Mouse (Mus musculus) cerebellum, postnatal 10 days (tissue): Measurements from ENCODE around the gene Luc7l.

ENCODE experiments used
- DNase-seq, 2 experiments: peaks; one replicate each; pipeline ENCODE4 v3.0.0; 2021; ENCODE audit warnings: mixed read lengths in 2 of 2

Gene Luc7l

GRCm38 (mm10) chr17:26252539-26253251, at the start of gene Luc7l:
Gene Luc7l, plus strand, starts transcription at chr17:26252896.
- peak; percentile 95 to 96 for DNase-seq

GRCm38 (mm10) chr17:26203321-26203811, 49.3 kb upstream of the Luc7l start:
- peak; percentile 34 to 42 for DNase-seq

- no peak for DNase-seq
Measured at GRCm38 (mm10) chr17:26204766-26205165, 47.9 kb upstream of the Luc7l start.

GRCm38 (mm10) chr17:26206392-26206791, 46.3 kb upstream of the Luc7l start:
- DNase-seq, result no peak

- DNase-seq, result no peak
Measured at GRCm38 (mm10) chr17:26207686-26208085, 45.0 kb upstream of the Luc7l start, which contains the start of gene Arhgdig. Gene Arhgdig, minus strand, starts transcription at chr17:26207786.

- no peak for DNase-seq
Measured at GRCm38 (mm10) chr17:26212241-26212640, 40.5 kb upstream of the Luc7l start.

- no peak for DNase-seq
Measured at GRCm38 (mm10) chr17:26212681-26213080, 40.0 kb upstream of the Luc7l start.

GRCm38 (mm10) chr17:26221508-26221907, 31.2 kb upstream of the Luc7l start:
- DNase-seq, result no peak

- no peak for DNase-seq
Measured at GRCm38 (mm10) chr17:26225150-26225549, 27.5 kb upstream of the Luc7l start.

- DNase-seq, result no peak
Measured at GRCm38 (mm10) chr17:26229776-26230175, 22.9 kb upstream of the Luc7l start.

GRCm38 (mm10) chr17:26231156-26231555, 21.5 kb upstream of the Luc7l start:
- DNase-seq, result no peak

GRCm38 (mm10) chr17:26232863-26233262, 19.8 kb upstream of the Luc7l start:
- peak; percentile 14 to 24 for DNase-seq

GRCm38 (mm10) chr17:26234386-26234785, 18.3 kb upstream of the Luc7l start:
- DNase-seq, result no peak

- DNase-seq, result no peak
Measured at GRCm38 (mm10) chr17:26235077-26235815, 17.4 kb upstream of the Luc7l start.

- DNase-seq, result no peak
Measured at GRCm38 (mm10) chr17:26237667-26238066, 15.0 kb upstream of the Luc7l start.

GRCm38 (mm10) chr17:26239551-26239950, 13.1 kb upstream of the Luc7l start:
- no peak for DNase-seq

- DNase-seq, result no peak
Measured at GRCm38 (mm10) chr17:26240120-26240790, 12.4 kb upstream of the Luc7l start.

GRCm38 (mm10) chr17:26240990-26241389, 11.7 kb upstream of the Luc7l start:
- no peak for DNase-seq

- DNase-seq, result peak in 1 of 2 experiments; percentile 70
Measured at GRCm38 (mm10) chr17:26243471-26244100, 9.1 kb upstream of the Luc7l start.

- peak; percentile 97 to 98 for DNase-seq
Measured at GRCm38 (mm10) chr17:26244101-26244841, 8.4 kb upstream of the Luc7l start, which contains the start of gene Fam234a. Gene Fam234a, minus strand, starts transcription at chr17:26244242.

GRCm38 (mm10) chr17:26251886-26252538, 684 bp upstream of the Luc7l start:
- DNase-seq, result peak in 1 of 2 experiments; percentile 21
